ENCODE assay signal across 8 mouse cellular contexts in the genomic region with DNA sequence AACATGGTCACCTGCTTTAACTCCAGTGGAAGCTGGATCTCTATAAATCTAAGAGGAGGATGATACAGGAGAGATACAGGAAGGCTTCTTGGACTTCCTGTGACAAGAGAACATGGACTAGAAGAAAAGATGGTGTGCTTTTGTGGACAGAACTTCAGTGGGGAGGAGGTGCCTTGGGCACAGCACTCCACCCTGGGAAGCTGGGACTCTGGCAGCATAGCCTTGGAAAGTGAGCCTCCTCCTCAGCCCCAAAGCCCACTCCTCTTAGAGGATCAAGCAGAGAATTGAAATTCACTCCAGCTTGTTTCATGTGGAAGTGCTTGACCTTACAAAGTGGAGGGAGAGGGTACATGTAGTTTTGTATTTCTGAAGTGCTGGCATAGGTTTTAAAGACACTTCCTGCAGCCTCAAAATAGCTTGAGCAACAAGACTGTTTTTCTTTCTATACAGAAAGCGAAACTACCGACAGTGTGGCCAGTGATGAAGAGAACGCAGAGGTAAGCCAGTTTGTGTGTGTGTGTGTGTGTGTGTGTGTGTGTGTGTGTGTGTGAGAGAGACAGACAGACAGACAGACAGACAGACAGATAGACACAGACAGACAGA.
DNase-seq lines count a peak whose midpoint lies in the region; ATAC-seq lines count a peak whose summit lies in the region.

No protein-coding gene starts in this region.

- H3K9me3 ChIP-seq in kidney, embryonic 15.5 days (replicated peaks): no peaks in the 10 kb centered on the region

- H3K4me3 ChIP-seq in kidney, embryonic 15.5 days (replicated peaks): no peak overlapping the region

- no peak for ATAC-seq in kidney, embryonic 15.5 days (replicated peaks; ENCODE audit: low FRiP score)
- peak; percentile 80 for ATAC-seq in activated CD4-positive, CD25-positive, alpha-beta regulatory T cell, adult 4 months
- peak; percentile 29 to 30; a peak in 1 of 4 replicates for ATAC-seq in hematopoietic stem cell, adult 5-6 weeks (replicated peaks in 1 of 2; ENCODE audit: insufficient read depth in 1 of 2, low FRiP score in 2 of 2, low TSS enrichment in 1 of 2, low read depth in 1 of 2, poor library complexity in 2 of 2, severe bottlenecking in 2 of 2)
- ATAC-seq in megakaryocyte progenitor cell, adult 5-6 weeks (replicated peaks; ENCODE audit: poor library complexity): peak; percentile 35

- 81% methylated on average over 3 of the region's 3 CpGs for WGBS in kidney, embryonic 15.5 days

- H3K4me1 ChIP-seq in kidney, embryonic 15.5 days: peaks cover 12% of the 10 kb centered on the region

- no peaks in the 10 kb centered on the region for H3K27me3 ChIP-seq in kidney, embryonic 15.5 days

- H3K4me2 ChIP-seq in kidney, embryonic 15.5 days: no peak overlapping the region

- peak overlapping the region; percentile 54 for H3K27ac ChIP-seq in kidney, embryonic 15.5 days

- H3K36me3 ChIP-seq in kidney, embryonic 15.5 days: peaks cover 46% of the 10 kb centered on the region

- no peak overlapping the region for H3K9ac ChIP-seq in kidney, embryonic 15.5 days

- no peak for DNase-seq in kidney, postnatal 10 days
- DNase-seq in ovary, postnatal 14 days (ENCODE audit: low spot score): no peak
- DNase-seq in adrenal gland, postnatal 36 days: no peak
- no peak for DNase-seq in layer of hippocampus, adult 9-11 months
